In the genomic region with DNA sequence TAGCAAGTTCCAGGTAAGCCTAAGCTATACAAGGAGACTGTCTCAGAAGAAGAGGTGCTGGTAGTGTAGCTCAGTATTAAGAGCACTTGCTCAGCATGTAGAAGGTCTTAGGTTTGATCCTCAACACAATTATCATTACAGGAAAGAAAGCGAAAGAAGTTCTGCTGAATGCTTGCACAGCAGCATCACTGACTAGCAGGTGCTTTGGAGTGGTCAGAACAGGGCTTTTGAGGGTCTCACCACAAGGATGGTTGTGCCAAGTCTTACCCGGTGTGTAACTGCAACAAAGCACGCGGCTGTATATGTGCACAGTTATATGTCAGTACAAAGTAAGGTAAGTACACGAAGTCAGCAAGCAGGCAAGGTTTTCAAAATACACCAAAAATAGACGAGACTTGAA, we compare ENCODE assay signal across 15 mouse cellular contexts.
"Had no signal": no experiment of that assay in that cellular context is flagged by ENCODE, and none has a peak within 500 bp of the region (broad histone marks: within the 10 kb centered on the region; RNA-seq: fewer than 3 reads in every experiment).

No protein-coding gene starts in this region.

- H3K27ac ChIP-seq: kidney, embryonic 15.5 days; limb, embryonic 10.5 days; limb, embryonic 13.5 days; liver, embryonic 12.5 days; liver, embryonic 15.5 days; lung, embryonic 15.5 days; midbrain, embryonic 13.5 days had no signal

- H3K4me1 ChIP-seq: limb, embryonic 10.5 days had no signal

- H3K4me3 ChIP-seq: kidney, embryonic 15.5 days; limb, embryonic 10.5 days; limb, embryonic 13.5 days; liver, embryonic 12.5 days; liver, embryonic 15.5 days; lung, embryonic 15.5 days; midbrain, embryonic 13.5 days; myocyte had no signal

- DNase-seq: kidney, adult 8-10 months; kidney, postnatal 10 days; kidney, postnatal 36 days; liver; lung, adult 18-20 months; lung, postnatal 10 days; lung, postnatal 4 days had no signal

- H3K27me3 ChIP-seq: kidney, embryonic 15.5 days; limb, embryonic 13.5 days; liver, embryonic 12.5 days; liver, embryonic 15.5 days; lung, embryonic 15.5 days; midbrain, embryonic 13.5 days had no signal

- H3K36me3 ChIP-seq: lung, embryonic 15.5 days; midbrain, embryonic 13.5 days had no signal
